Mouse (Mus musculus): ENCODE results near the gene Dnah12. TPM values are rescaled to one million over a fixed set of nuclear protein-coding genes. Genes with fewer than 3 reads are reported as not detected.

Dnah12 gene
- polyA plus RNA-seq, 1 experiment from 2014 or later: 0.03 TPM

GRCm38 (mm10) chr14:26724898-26725297 is 31.8 kb downstream of the Dnah12 start:
- Histone ChIP-seq H3K4me3 (no peak overlapping the region), H3K9me3 (peaks cover 2% of the 10 kb centered on the region; the same call in 1 of the 2 replicates), H3K36me3 (no peaks in the 10 kb centered on the region), H3K9ac (no peak overlapping the region), H3K27me3 (no peaks in the 10 kb centered on the region), H3K4me2 (no peak overlapping the region), H3K27ac (no peak overlapping the region), H3K4me1 (no peaks in the 10 kb centered on the region)
- WGBS: 78% methylated on average over 3 of the region's 3 CpGs
- no peak for ATAC-seq (ENCODE audit: insufficient number of reproducible peaks, insufficient read depth, low FRiP score, low TSS enrichment, low read depth)

- no peak for ATAC-seq (ENCODE audit: insufficient number of reproducible peaks, insufficient read depth, low FRiP score, low TSS enrichment, low read depth)
- Histone ChIP-seq H3K4me1 (no peaks in the 10 kb centered on the region), H3K4me3 (no peak overlapping the region), H3K4me2 (no peak overlapping the region), H3K9ac (no peak overlapping the region), H3K36me3 (no peaks in the 10 kb centered on the region), H3K27me3 (no peaks in the 10 kb centered on the region), H3K27ac (no peak overlapping the region), H3K9me3 (0 out of 2 replicates have a peak, but pooled peaks cover 3% of the 10 kb centered on the region)
- 78% methylated on average over 8 of the region's 8 CpGs for WGBS
Measured at GRCm38 (mm10) chr14:26758566-26758965, 65.5 kb downstream of the Dnah12 start.

GRCm38 (mm10) chr14:26764827-26765226 is 71.8 kb downstream of the Dnah12 start:
- Histone ChIP-seq H3K4me1 (no peaks in the 10 kb centered on the region), H3K4me3 (no peak overlapping the region), H3K9me3 (peaks cover 11% of the 10 kb centered on the region; the same call in 1 of the 2 replicates), H3K9ac (no peak overlapping the region), H3K27me3 (no peaks in the 10 kb centered on the region), H3K27ac (no peak overlapping the region), H3K4me2 (no peak overlapping the region), H3K36me3 (no peaks in the 10 kb centered on the region)
- WGBS: 84% methylated on average over 6 of the region's 6 CpGs
- ATAC-seq (ENCODE audit: insufficient number of reproducible peaks, insufficient read depth, low FRiP score, low TSS enrichment, low read depth): no peak

- H3K36me3 ChIP-seq: no peaks in the 10 kb centered on the region
Measured at GRCm38 (mm10) chr14:26768195-26768594, 75.1 kb downstream of the Dnah12 start.

GRCm38 (mm10) chr14:26773536-26773935 is 80.5 kb downstream of the Dnah12 start:
- ATAC-seq (ENCODE audit: insufficient number of reproducible peaks, insufficient read depth, low FRiP score, low TSS enrichment, low read depth): no peak
- 77% methylated on average over 4 of the region's 4 CpGs for WGBS
- H3K27ac ChIP-seq: no peak overlapping the region
- H3K9ac ChIP-seq: no peak overlapping the region
- H3K4me1 ChIP-seq: no peaks in the 10 kb centered on the region
- H3K4me2 ChIP-seq: no peak overlapping the region
- H3K36me3 ChIP-seq: no peaks in the 10 kb centered on the region
- no peaks in the 10 kb centered on the region for H3K9me3 ChIP-seq
- H3K4me3 ChIP-seq: no peak overlapping the region
- H3K27me3 ChIP-seq: no peaks in the 10 kb centered on the region

More at GRCm38 (mm10) chr14:26768195-26768594, 75.1 kb downstream of the Dnah12 start:
- Histone ChIP-seq H3K4me1 (no peaks in the 10 kb centered on the region), H3K4me3 (no peak overlapping the region), H3K9me3 (peaks cover 10% of the 10 kb centered on the region; the same call in 1 of the 2 replicates), H3K27me3 (no peaks in the 10 kb centered on the region), H3K4me2 (no peak overlapping the region), H3K9ac (no peak overlapping the region), H3K27ac (no peak overlapping the region)
- ATAC-seq (ENCODE audit: insufficient number of reproducible peaks, insufficient read depth, low FRiP score, low TSS enrichment, low read depth): no peak
- WGBS: 77% methylated on average over 4 of the region's 4 CpGs

GRCm38 (mm10) chr14:26783731-26784130 is 90.7 kb downstream of the Dnah12 start:
- H3K4me1 ChIP-seq: no peaks in the 10 kb centered on the region
- ATAC-seq (ENCODE audit: insufficient number of reproducible peaks, insufficient read depth, low FRiP score, low TSS enrichment, low read depth): no peak
- no peak overlapping the region for H3K4me2 ChIP-seq
- no peaks in the 10 kb centered on the region for H3K36me3 ChIP-seq
- H3K9ac ChIP-seq: no peak overlapping the region
- no peaks in the 10 kb centered on the region for H3K9me3 ChIP-seq
- 66% methylated on average over 4 of the region's 4 CpGs for WGBS
- no peak overlapping the region for H3K4me3 ChIP-seq
- H3K27me3 ChIP-seq: no peaks in the 10 kb centered on the region
- no peak overlapping the region for H3K27ac ChIP-seq

- Histone ChIP-seq H3K27ac (no peak overlapping the region), H3K4me1 (no peaks in the 10 kb centered on the region), H3K27me3 (no peaks in the 10 kb centered on the region), H3K36me3 (no peaks in the 10 kb centered on the region), H3K9me3 (no peaks in the 10 kb centered on the region), H3K4me2 (no peak overlapping the region), H3K9ac (no peak overlapping the region), H3K4me3 (no peak overlapping the region)
- WGBS: 48% methylated on average over 4 of the region's 4 CpGs
- ATAC-seq (ENCODE audit: insufficient number of reproducible peaks, insufficient read depth, low FRiP score, low TSS enrichment, low read depth): no peak
Measured at GRCm38 (mm10) chr14:26785695-26786094, 92.6 kb downstream of the Dnah12 start.

- Histone ChIP-seq H3K4me3 (no peak overlapping the region), H3K4me1 (no peaks in the 10 kb centered on the region), H3K27ac (no peak overlapping the region), H3K4me2 (no peak overlapping the region), H3K36me3 (no peaks in the 10 kb centered on the region), H3K9ac (no peak overlapping the region), H3K27me3 (no peaks in the 10 kb centered on the region), H3K9me3 (no peaks in the 10 kb centered on the region)
- no peak for ATAC-seq (ENCODE audit: insufficient number of reproducible peaks, insufficient read depth, low FRiP score, low TSS enrichment, low read depth)
- WGBS: 88% methylated on average over 2 of the region's 2 CpGs
Measured at GRCm38 (mm10) chr14:26794431-26794830, 101.4 kb downstream of the Dnah12 start.

- Histone ChIP-seq H3K4me1 (no peaks in the 10 kb centered on the region), H3K4me3 (no peak overlapping the region), H3K9me3 (no peaks in the 10 kb centered on the region), H3K36me3 (no peaks in the 10 kb centered on the region), H3K4me2 (no peak overlapping the region), H3K27ac (no peak overlapping the region), H3K9ac (no peak overlapping the region), H3K27me3 (no peaks in the 10 kb centered on the region)
- 88% methylated on average over 3 of the region's 3 CpGs for WGBS
- ATAC-seq (ENCODE audit: insufficient number of reproducible peaks, insufficient read depth, low FRiP score, low TSS enrichment, low read depth): no peak
Measured at GRCm38 (mm10) chr14:26798330-26798729, 105.3 kb downstream of the Dnah12 start.

GRCm38 (mm10) chr14:26799286-26799685 is 106.2 kb downstream of the Dnah12 start:
- H3K4me3 ChIP-seq: no peak overlapping the region
- H3K4me2 ChIP-seq: no peak overlapping the region
- H3K9me3 ChIP-seq: no peaks in the 10 kb centered on the region
- no peaks in the 10 kb centered on the region for H3K4me1 ChIP-seq
- no peaks in the 10 kb centered on the region for H3K27me3 ChIP-seq
- 78% methylated on average over 3 of the region's 3 CpGs for WGBS
- H3K36me3 ChIP-seq: no peaks in the 10 kb centered on the region
- no peak for ATAC-seq (ENCODE audit: insufficient number of reproducible peaks, insufficient read depth, low FRiP score, low TSS enrichment, low read depth)
- no peak overlapping the region for H3K27ac ChIP-seq
- no peak overlapping the region for H3K9ac ChIP-seq

GRCm38 (mm10) chr14:26805500-26805899 is 112.4 kb downstream of the Dnah12 start:
- Histone ChIP-seq H3K4me3 (no peak overlapping the region), H3K36me3 (no peaks in the 10 kb centered on the region), H3K27ac (no peak overlapping the region), H3K4me1 (no peaks in the 10 kb centered on the region), H3K27me3 (no peaks in the 10 kb centered on the region), H3K4me2 (no peak overlapping the region), H3K9me3 (no peaks in the 10 kb centered on the region), H3K9ac (no peak overlapping the region)
- no peak for ATAC-seq (ENCODE audit: insufficient number of reproducible peaks, insufficient read depth, low FRiP score, low TSS enrichment, low read depth)
- 82% methylated on average over 7 of the region's 7 CpGs for WGBS

GRCm38 (mm10) chr14:26812734-26813133 is 119.7 kb downstream of the Dnah12 start:
- 85% methylated on average over 11 of the region's 11 CpGs for WGBS
- Histone ChIP-seq H3K27ac (no peak overlapping the region), H3K9ac (no peak overlapping the region), H3K27me3 (no peaks in the 10 kb centered on the region), H3K36me3 (no peaks in the 10 kb centered on the region), H3K4me1 (no peaks in the 10 kb centered on the region), H3K4me3 (no peak overlapping the region), H3K9me3 (0 out of 2 replicates have a peak, but pooled peaks cover 3% of the 10 kb centered on the region), H3K4me2 (no peak overlapping the region)
- no peak for ATAC-seq (ENCODE audit: insufficient number of reproducible peaks, insufficient read depth, low FRiP score, low TSS enrichment, low read depth)

All from embryonic facial prominence, embryonic 13.5 days (tissue).